Mouse (Mus musculus): Measurements from ENCODE around the gene Dapp1.
A peak's percentile ranks its signal among the peaks of the same experiment; 100 is the strongest.

DNA sequence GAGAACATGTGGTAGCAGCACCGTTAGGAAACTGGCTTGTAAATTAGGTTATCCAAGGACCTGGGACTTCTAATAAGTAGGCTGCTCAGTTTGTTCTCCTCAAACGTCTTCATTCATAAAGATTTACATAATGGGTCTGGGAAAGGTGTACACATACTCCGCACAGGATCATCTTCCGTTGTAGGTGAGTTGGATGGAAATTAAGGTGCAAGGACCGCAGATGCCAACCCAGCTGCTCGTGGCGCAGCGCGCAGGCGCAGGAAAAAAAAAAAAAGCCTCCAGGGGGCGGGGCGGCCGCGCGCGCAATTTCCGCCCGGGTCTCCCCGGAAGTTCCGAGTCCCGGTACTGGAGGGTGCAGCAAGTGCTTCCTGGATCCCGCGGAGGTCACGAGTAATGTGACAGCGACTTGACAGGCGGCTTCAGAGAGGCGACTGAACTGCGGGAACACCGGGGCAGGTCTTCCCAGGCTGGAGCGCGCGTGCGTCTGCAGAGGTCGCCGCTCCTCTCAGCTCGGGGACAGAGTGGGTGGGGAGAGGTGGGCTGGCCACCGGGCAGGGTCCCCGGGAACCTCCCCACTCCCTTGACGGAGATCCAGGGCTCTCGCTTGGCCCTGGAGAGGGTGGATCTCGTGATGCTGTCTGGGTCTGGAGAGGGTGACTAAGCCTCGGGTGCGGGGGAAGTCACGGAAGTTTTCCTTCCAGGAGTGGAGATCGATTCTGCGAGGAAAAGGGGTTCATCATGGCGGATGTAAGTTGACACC lies 63.0 kb downstream of the Dapp1 start, which contains the start of gene Lamtor3:
- TF ChIP-seq MYOG (IDR thresholded peaks at IDR 0.05; ENCODE audit: control insufficient read depth in 1 of 3, insufficient read depth in 1 of 3, insufficient read length in 2 of 3, low read depth in 2 of 3) (no peak), POLR2A (IDR thresholded peaks at IDR 0.05; ENCODE audit: insufficient read length, low read depth) (peak; percentile 53), TCF12 (IDR thresholded peaks at IDR 0.05; ENCODE audit: insufficient read depth, poor library complexity, severe bottlenecking) (no peak), E2F4 (IDR thresholded peaks at IDR 0.05; ENCODE audit: insufficient read depth) (no peak), USF1 (IDR thresholded peaks at IDR 0.05; ENCODE audit: low read depth) (no peak), MAX (IDR thresholded peaks at IDR 0.05; ENCODE audit: low read depth) (no peak), CEBPB (IDR thresholded peaks at IDR 0.05; ENCODE audit: insufficient read depth, poor library complexity, severe bottlenecking) (no peak), POLR2AphosphoS2 (IDR thresholded peaks at IDR 0.05; ENCODE audit: insufficient read length, low read depth) (peak; percentile 62), SRF (IDR thresholded peaks at IDR 0.05; ENCODE audit: control insufficient read depth, insufficient read length, low read depth) (no peak), MYOD1 (IDR thresholded peaks at IDR 0.05; ENCODE audit: control insufficient read depth in 1 of 3, insufficient read length in 2 of 3, low read depth in 2 of 3) (no peak), REST (IDR thresholded peaks at IDR 0.05; ENCODE audit: insufficient read depth, insufficient read length) (no peak)

Measured in myocyte (in vitro differentiated cells).